Mouse (Mus musculus): Measurements from ENCODE around the gene Adgre5. TPM values are rescaled to one million over a fixed set of nuclear protein-coding genes. Genes with fewer than 3 reads are reported as not detected.

Gene Adgre5
- total and polyA plus RNA-seq, 3 experiments: 44.6 to 73.9 (median 46.4) TPM

DNA sequence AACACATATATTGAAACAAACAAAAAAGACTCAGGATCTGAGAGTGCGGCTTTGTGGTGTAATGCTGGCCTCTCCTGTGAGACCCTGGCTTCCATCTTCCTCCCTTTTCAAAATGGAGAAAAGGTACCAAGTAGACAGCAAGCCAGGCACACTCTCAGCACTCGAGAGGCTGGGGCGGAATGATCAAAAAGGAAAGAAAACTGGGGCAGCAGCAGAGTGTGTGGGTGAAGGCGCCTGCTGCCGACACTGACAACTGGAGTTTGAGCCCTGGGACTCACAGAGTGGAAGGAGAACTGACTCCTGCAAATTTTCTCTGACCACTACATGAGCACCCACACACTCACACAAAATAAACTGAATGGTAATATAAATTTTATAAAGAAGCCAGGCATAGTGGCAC lies 66.6 kb downstream of the Adgre5 start:
- no peak for TF ChIP-seq POLR2A (IDR thresholded peaks at IDR 0.05; ENCODE audit: insufficient read depth, low read depth, low read length)
- no peak for TF ChIP-seq EP300 (IDR thresholded peaks at IDR 0.05; ENCODE audit: insufficient read depth, low read depth, low read length)
- no peak for TF ChIP-seq CTCF (IDR thresholded peaks at IDR 0.05)
- 89% methylated on average over 5 of the region's 5 CpGs for WGBS
- Histone ChIP-seq H3K4me1 (ENCODE audit: control insufficient read depth, insufficient read depth, low read length) (no peaks in the 10 kb centered on the region), H3K79me2 (replicated peaks; ENCODE audit: control insufficient read depth, insufficient read depth, low read length) (no peaks in the 10 kb centered on the region), H3K4me3 (no peak overlapping the region), H3K36me3 (ENCODE audit: control insufficient read depth, insufficient read depth, low read length) (no peaks in the 10 kb centered on the region), H3K27ac (no peak overlapping the region), H3K27me3 (ENCODE audit: control insufficient read depth, insufficient read depth, low read length) (no peaks in the 10 kb centered on the region), H3K9ac (ENCODE audit: low read depth, low read length) (no peak overlapping the region)
- no peak for DNase-seq
- intact Hi-C loops (cut with DNase I): no loop called here

Small RNAs within 50 kb of the gene (microRNA-seq; reads per million reads assigned to microRNA genes)
- gene Mir1668: 0 reads per million in 2 experiments

Other genes with a start within 250 kb of the Adgre5 start
- gene Olfr370, start 205.5 kb downstream of the Adgre5 start, total RNA-seq (2021): not detected
- not detected in 2 replicates for gene Olfr370, start 205.5 kb downstream of the Adgre5 start, polyA plus RNA-seq (2012; rRNA removed)
- gene Ndufb7, start 174.7 kb downstream of the Adgre5 start, total RNA-seq (2021): 100 to 1,000 TPM; 620 to 733 TPM
- gene Ndufb7, start 174.7 kb downstream of the Adgre5 start, polyA plus RNA-seq (2012; rRNA removed): 1,081 and 1,159 TPM in 2 replicates
- 100 to 1,000 TPM; 445 to 505 TPM for gene Tecr, start 133.4 kb downstream of the Adgre5 start, total RNA-seq (2021)
- 772 and 935 TPM in 2 replicates for gene Tecr, start 133.4 kb downstream of the Adgre5 start, polyA plus RNA-seq (2012; rRNA removed)
- 10 to 100 TPM; 11.3 to 16.8 TPM for gene Dnajb1, start 133.1 kb downstream of the Adgre5 start, total RNA-seq (2021)
- 13.4 and 17.4 TPM in 2 replicates for gene Dnajb1, start 133.1 kb downstream of the Adgre5 start, polyA plus RNA-seq (2012; rRNA removed)
- gene Gipc1, start 88.6 kb downstream of the Adgre5 start, total RNA-seq (2021): 10 to 100 TPM; 23.8 to 25.6 TPM
- 22.3 and 27.7 TPM in 2 replicates for gene Gipc1, start 88.6 kb downstream of the Adgre5 start, polyA plus RNA-seq (2012; rRNA removed)
- gene Ptger1, start 74.6 kb downstream of the Adgre5 start, total RNA-seq (2021): under 1 TPM; 0.37 to 0.39 TPM
- gene Ptger1, start 74.6 kb downstream of the Adgre5 start, polyA plus RNA-seq (2012; rRNA removed): 0.41 and 0.79 TPM in 2 replicates
- 10 to 100 TPM; 51.1 to 55.6 TPM for gene Pkn1, start 42.1 kb downstream of the Adgre5 start, total RNA-seq (2021)
- gene Pkn1, start 42.1 kb downstream of the Adgre5 start, polyA plus RNA-seq (2012; rRNA removed): 53.7 and 59.5 TPM in 2 replicates
- 10 to 100 TPM; 15.7 to 17.7 TPM for gene Ddx39, start 26.1 kb downstream of the Adgre5 start, total RNA-seq (2021)
- gene Ddx39, start 26.1 kb downstream of the Adgre5 start, polyA plus RNA-seq (2012; rRNA removed): 18.0 and 27.3 TPM in 2 replicates
- gene Adgrl1, start 158.8 kb upstream of the Adgre5 start, total RNA-seq (2021): 10 to 100 TPM; 11.3 to 12.9 TPM
- 33.8 and 45.8 TPM in 2 replicates for gene Adgrl1, start 158.8 kb upstream of the Adgre5 start, polyA plus RNA-seq (2012; rRNA removed)
- gene Gm10644, start 213.9 kb upstream of the Adgre5 start, total RNA-seq (2021): 1 to 10 TPM; 1.3 to 1.7 TPM
- 1.9 and 2.8 TPM in 2 replicates for gene Gm10644, start 213.9 kb upstream of the Adgre5 start, polyA plus RNA-seq (2012; rRNA removed)
- 1 to 10 TPM; 1.7 to 1.8 TPM for gene Asf1b, start 214.2 kb upstream of the Adgre5 start, total RNA-seq (2021)
- 2.2 and 3.7 TPM in 2 replicates for gene Asf1b, start 214.2 kb upstream of the Adgre5 start, polyA plus RNA-seq (2012; rRNA removed)
- 100 to 1,000 TPM; 306 to 331 TPM for gene Prkaca, start 231.7 kb upstream of the Adgre5 start, total RNA-seq (2021)
- 239 and 333 TPM in 2 replicates for gene Prkaca, start 231.7 kb upstream of the Adgre5 start, polyA plus RNA-seq (2012; rRNA removed)